Mouse (Mus musculus): ENCODE results near the gene Ppp2r5a.
"Not testable (repeated sequence)": the region's sequence is repeated elsewhere in the genome, so short reads cannot be mapped to it uniquely, and the experiment has no call there.

Gene Ppp2r5a

GRCm38 (mm10) chr1:191403074-191403473, at the start of gene Ppp2r5a:
Ppp2r5a (minus strand) TSS chr1:191403272.
- no peak for DNase-seq (ENCODE audit: low spot score)

GRCm38 (mm10) chr1:191450614-191451013, 47.5 kb upstream of the Ppp2r5a start:
- no peak for DNase-seq (ENCODE audit: low spot score)

- DNase-seq (ENCODE audit: low spot score), result no peak
Measured at GRCm38 (mm10) chr1:191449537-191449936, 46.5 kb upstream of the Ppp2r5a start.

GRCm38 (mm10) chr1:191447391-191448016, 44.4 kb upstream of the Ppp2r5a start:
- no peak for DNase-seq (ENCODE audit: low spot score)

GRCm38 (mm10) chr1:191446307-191446706, 43.2 kb upstream of the Ppp2r5a start:
- DNase-seq (ENCODE audit: low spot score), result no peak

- DNase-seq (ENCODE audit: low spot score), result no peak
Measured at GRCm38 (mm10) chr1:191445831-191446258, 42.8 kb upstream of the Ppp2r5a start.

GRCm38 (mm10) chr1:191445401-191445800, 42.3 kb upstream of the Ppp2r5a start:
- no peak for DNase-seq (ENCODE audit: low spot score)

GRCm38 (mm10) chr1:191444467-191444866, 41.4 kb upstream of the Ppp2r5a start:
- DNase-seq (ENCODE audit: low spot score), result no peak

GRCm38 (mm10) chr1:191439011-191439410, 35.9 kb upstream of the Ppp2r5a start:
- no peak for DNase-seq (ENCODE audit: low spot score)

GRCm38 (mm10) chr1:191438546-191438945, 35.5 kb upstream of the Ppp2r5a start:
- no peak for DNase-seq (ENCODE audit: low spot score)

- no peak for DNase-seq (ENCODE audit: low spot score)
Measured at GRCm38 (mm10) chr1:191436647-191437046, 33.6 kb upstream of the Ppp2r5a start.

GRCm38 (mm10) chr1:191435359-191435758, 32.3 kb upstream of the Ppp2r5a start:
- peak; percentile 85 for DNase-seq (ENCODE audit: low spot score)

- no peak for DNase-seq (ENCODE audit: low spot score)
Measured at GRCm38 (mm10) chr1:191432531-191432930, 29.5 kb upstream of the Ppp2r5a start.

- no peak for DNase-seq (ENCODE audit: low spot score)
Measured at GRCm38 (mm10) chr1:191432023-191432422, 29.0 kb upstream of the Ppp2r5a start.

- DNase-seq (ENCODE audit: low spot score), result no peak
Measured at GRCm38 (mm10) chr1:191430121-191430520, 27.0 kb upstream of the Ppp2r5a start.

GRCm38 (mm10) chr1:191425884-191426283, 22.8 kb upstream of the Ppp2r5a start:
- DNase-seq (ENCODE audit: low spot score), result no peak

GRCm38 (mm10) chr1:191423201-191423600, 20.1 kb upstream of the Ppp2r5a start:
- no peak for DNase-seq (ENCODE audit: low spot score)

GRCm38 (mm10) chr1:191422714-191423113, 19.6 kb upstream of the Ppp2r5a start:
- not testable (repeated sequence) for DNase-seq (ENCODE audit: low spot score)

GRCm38 (mm10) chr1:191422164-191422563, 19.1 kb upstream of the Ppp2r5a start:
- no peak for DNase-seq (ENCODE audit: low spot score)

- DNase-seq (ENCODE audit: low spot score), result no peak
Measured at GRCm38 (mm10) chr1:191421426-191421999, 18.4 kb upstream of the Ppp2r5a start.

- DNase-seq (ENCODE audit: low spot score), result no peak
Measured at GRCm38 (mm10) chr1:191420930-191421404, 17.9 kb upstream of the Ppp2r5a start.

- DNase-seq (ENCODE audit: low spot score), result peak; percentile 23
Measured at GRCm38 (mm10) chr1:191419991-191420751, 17.1 kb upstream of the Ppp2r5a start.

- no peak for DNase-seq (ENCODE audit: low spot score)
Measured at GRCm38 (mm10) chr1:191419421-191419820, 16.3 kb upstream of the Ppp2r5a start.
